Mouse (Mus musculus) gonadal fat pad, adult 2 months (tissue): ENCODE results near the gene Ccdc85c. TPM values are rescaled to one million over a fixed set of nuclear protein-coding genes. Genes with fewer than 3 reads are reported as not detected.

Experiments
- DNase-seq: peaks from one replicate; pipeline ENCODE4 v3.0.0-alpha.2; 2012; ENCODE audit warnings: low read depth
- polyA plus RNA-seq: library from polyadenylated mRNA; depleted of rRNA; stranded (reverse); fragments of >200 nt; gene quantifications from 2 replicates; pipeline ENCODE4 v1.2.3, GENCODE M21; 2012; rRNA removed

Gene Ccdc85c
- polyA plus RNA-seq, 1 experiment, result 13.0 TPM

GRCm38 (mm10) chr12:108176366-108176765 lies 98.9 kb downstream of the Ccdc85c start:
- no peak for DNase-seq

- no peak for DNase-seq
These were observed 100.4 kb downstream of the Ccdc85c start for GRCm38 (mm10) chr12:108174606-108175505.

GRCm38 (mm10) chr12:108172639-108173038 lies 102.6 kb downstream of the Ccdc85c start:
- no peak for DNase-seq

- DNase-seq, result no peak
These were observed 103.9 kb downstream of the Ccdc85c start for GRCm38 (mm10) chr12:108171336-108171735.

- DNase-seq, result no peak
These were observed 104.8 kb downstream of the Ccdc85c start for GRCm38 (mm10) chr12:108170467-108170866.

GRCm38 (mm10) chr12:108168909-108169308 lies 106.3 kb downstream of the Ccdc85c start:
- DNase-seq, result no peak

GRCm38 (mm10) chr12:108163706-108164105 lies 111.5 kb downstream of the Ccdc85c start:
- no peak for DNase-seq

- no peak for DNase-seq
These were observed 113.2 kb downstream of the Ccdc85c start for GRCm38 (mm10) chr12:108162036-108162435.

- no peak for DNase-seq
These were observed 115.4 kb downstream of the Ccdc85c start for GRCm38 (mm10) chr12:108159863-108160262.

Other genes with a start within 250 kb of the Ccdc85c start
- 36.8 and 38.3 TPM in 2 replicates for gene Setd3, start 96.1 kb downstream of the Ccdc85c start, polyA plus RNA-seq
- gene Ccnk, start 95.8 kb downstream of the Ccdc85c start, polyA plus RNA-seq, result 11.0 and 15.5 TPM in 2 replicates
- 2.1 and 2.2 TPM in 2 replicates for gene Hhipl1, start 30.8 kb upstream of the Ccdc85c start, polyA plus RNA-seq
- 4.6 and 4.9 TPM in 2 replicates for gene Cyp46a1, start 59.0 kb upstream of the Ccdc85c start, polyA plus RNA-seq
- 26.0 and 34.7 TPM in 2 replicates for gene Eml1, start 95.5 kb upstream of the Ccdc85c start, polyA plus RNA-seq